Mouse (Mus musculus): Measurements from ENCODE around the gene Ets1. TPM values are rescaled to one million over a fixed set of nuclear protein-coding genes. Genes with fewer than 3 reads are reported as not detected.
A peak's percentile ranks its signal among the peaks of the same experiment; 100 is the strongest.

Ets1 gene
- total and polyA plus RNA-seq, 3 experiments = 10.0 to 23.5 (median 19.8) TPM

- no peaks in the 10 kb centered on the region for H3K27me3 ChIP-seq (replicated peaks)
- in situ Hi-C loops (cut with MboI; ENCODE audit: low pct_ligation_motif_present, low pct_unique_long_range_greater_than_20kb, low sequenced_read_pairs) (loop anchor here (25.0 kb wide), 1 partner anchor 227 kb away; no protein-coding TSS in a partner anchor), dilution Hi-C loops (cut with MboI; ENCODE audit: extremely low pct_ligation_motif_present, extremely low pct_unique_long_range_greater_than_20kb, low sequenced_read_pairs) (no loop called here)
- H3K4me1 ChIP-seq (ENCODE audit: control insufficient read depth in 1 of 2, insufficient read depth in 2 of 2) = peaks cover 6 to 83% of the 10 kb centered on the region in 2 experiments
- no peak overlapping the region; the same call in 1 of the 2 replicates for H3K27ac ChIP-seq (ENCODE audit: insufficient read depth, low read depth)
- TF ChIP-seq MEF2A (IDR thresholded peaks at IDR 0.05; ENCODE audit: borderline replicate concordance, low read depth, low read length) (0 out of 2 replicates have a peak, but pooled peaks have one; percentile 13), ELF1 (IDR thresholded peaks at IDR 0.05; ENCODE audit: low read depth, low read length) (0 out of 2 replicates have a peak, but pooled peaks have one; percentile 23), NRF1 (IDR thresholded peaks at IDR 0.05; ENCODE audit: low read depth, low read length) (no peak), MXI1 (IDR thresholded peaks at IDR 0.05; ENCODE audit: low read depth, low read length) (0 out of 2 replicates have a peak, but pooled peaks have one; percentile 28), MAX (IDR thresholded peaks at IDR 0.05; ENCODE audit: low read length) (peak; percentile 52; the same call in 1 of the 2 replicates), SMC3 (IDR thresholded peaks at IDR 0.05; ENCODE audit: low read depth, low read length) (no peak), ETS1 (conservative IDR thresholded peaks at IDR 0.05; ENCODE audit: low read depth, low read length) (peak; percentile 26; the same call in 1 of the 2 replicates), SIN3A (IDR thresholded peaks at IDR 0.05; ENCODE audit: low read length) (0 out of 2 replicates have a peak, but pooled peaks have one; percentile 4), NELFE (IDR thresholded peaks at IDR 0.05; ENCODE audit: low read depth, low read length) (peak; percentile 22; the same call in 1 of the 2 replicates), E2F4 (IDR thresholded peaks at IDR 0.05; ENCODE audit: insufficient replicate concordance, low read depth, low read length) (no peak), ZKSCAN1 (IDR thresholded peaks at IDR 0.05; ENCODE audit: borderline replicate concordance, low read depth, low read length) (no peak), MYC (IDR thresholded peaks at IDR 0.05; ENCODE audit: low read depth, low read length) (no peak), EP300 (IDR thresholded peaks at IDR 0.05; ENCODE audit: low read length) (peak; percentile 72), CHD2 (IDR thresholded peaks at IDR 0.05; ENCODE audit: low read length) (no peak), JUND (conservative IDR thresholded peaks at IDR 0.05; ENCODE audit: low read depth, low read length) (0 out of 2 replicates have a peak, but pooled peaks have one; percentile 29), USF2 (conservative IDR thresholded peaks at IDR 0.05; ENCODE audit: low read depth, low read length) (no peak)
- no peaks in the 10 kb centered on the region for H3K9me3 ChIP-seq (replicated peaks; ENCODE audit: low read length)
- H3K4me3 ChIP-seq (replicated peaks in 1 of 3; ENCODE audit: low read depth in 2 of 3, low read length in 2 of 3, poor library complexity in 1 of 3) = peak overlapping the region in 2 of 3 experiments; percentile 15 to 30
- H3K79me2 ChIP-seq (replicated peaks; ENCODE audit: control insufficient read depth, extremely low read depth, insufficient read depth, poor library complexity, severe bottlenecking) = no peaks in the 10 kb centered on the region
- peak; percentile 54 for DNase-seq (ENCODE audit: extremely low read depth)
- peak overlapping the region; percentile 69 for H3K4me2 ChIP-seq (ENCODE audit: insufficient read depth, low read depth, poor library complexity, severe bottlenecking)
- H3K36me3 ChIP-seq (replicated peaks in 1 of 2; ENCODE audit: control insufficient read depth in 1 of 2, insufficient read depth in 1 of 2, low read length in 1 of 2) = peaks cover 0 to 50% of the 10 kb centered on the region in 2 experiments
- peak overlapping the region; percentile 16; the same call in 1 of the 2 replicates for H3K9ac ChIP-seq (ENCODE audit: insufficient read depth, low read depth)
These were observed 74.0 kb downstream of the Ets1 start for GRCm38 (mm10) chr9:32709764-32710734.

Data from CH12.LX (cell line).